Mouse (Mus musculus) G1E (cell line): ENCODE data around the gene Pde4dip.

ENCODE experiments used
- CTCF ChIP-seq: IDR thresholded peaks from 2 replicates; pipeline ENCODE4 v1.5.1; 2012; ENCODE audit warnings: low read depth, low read length, inconsistent platforms, mixed read lengths
- POLR2AphosphoS5 ChIP-seq: IDR thresholded peaks from 2 replicates; pipeline ENCODE4 v1.6.1; 2012; ENCODE audit warnings: low read depth, low read length, inconsistent platforms; ENCODE audit not compliant: insufficient replicate concordance

- TF ChIP-seq CTCF (no peak), POLR2AphosphoS5 (no peak)
Observed at GRCm38 (mm10) chr3:97702448-97703080, 185.9 kb downstream of the Pde4dip start.
